Mouse (Mus musculus) brain, embryonic 14.5 days (tissue): ENCODE results near the gene Aldoc. TPM values are rescaled to one million over a fixed set of nuclear protein-coding genes. Genes with fewer than 3 reads are reported as not detected.
A peak's percentile ranks its signal among the peaks of the same experiment; 100 is the strongest.

ENCODE experiments used
- DNase-seq: peaks from one replicate; pipeline ENCODE4 v3.0.0-alpha.2; 2011; ENCODE audit warnings: low read depth
- CTCF ChIP-seq: fragments of 200-500 bp; IDR thresholded peaks from 2 replicates; pipeline ENCODE4 v1.5.1; 2012; ENCODE audit warnings: inconsistent platforms, mild to moderate bottlenecking, moderate library complexity, borderline replicate concordance; ENCODE audit not compliant: insufficient read depth, insufficient read length; ENCODE audit errors: extremely low read depth
- POLR2A ChIP-seq: fragments of 200-500 bp; IDR thresholded peaks from 2 replicates; pipeline ENCODE4 v1.6.1; 2012; ENCODE audit warnings: mild to moderate bottlenecking, inconsistent platforms, borderline replicate concordance; ENCODE audit not compliant: poor library complexity, insufficient read depth, insufficient read length, severe bottlenecking; ENCODE audit errors: extremely low read depth
- polyA plus RNA-seq: library from polyadenylated mRNA; depleted of rRNA; stranded (reverse); fragments of >200 nt; gene quantifications from 2 replicates; pipeline ENCODE4 v1.2.3, GENCODE M21; 2012

Gene Aldoc
- polyA plus RNA-seq, 1 experiment = 126 TPM

DNA sequence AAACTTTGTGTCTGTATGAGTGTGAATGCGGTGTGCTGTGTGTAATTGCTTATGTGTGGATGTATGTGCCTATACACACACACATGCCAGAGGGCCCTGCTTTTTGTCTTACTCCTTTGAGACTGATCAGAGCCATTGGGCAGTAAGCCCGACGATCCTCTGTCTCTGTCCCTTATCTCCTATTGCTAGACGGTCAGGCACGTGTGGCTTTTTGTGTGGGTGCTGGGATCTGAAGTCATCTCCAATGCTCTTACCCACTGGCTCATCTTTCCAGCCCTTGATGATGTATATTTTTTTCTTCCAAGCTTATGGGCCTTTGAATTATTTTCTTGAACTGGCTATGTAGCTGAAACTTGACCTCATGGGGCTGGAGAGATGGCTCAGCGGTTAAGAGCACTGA is 32.1 kb downstream of the Aldoc start:
- TF ChIP-seq CTCF (no peak), POLR2A (no peak)
- DNase-seq = no peak

GRCm38 (mm10) chr11:78355471-78356238 is 32.9 kb downstream of the Aldoc start:
- TF ChIP-seq POLR2A (no peak), CTCF (peak; percentile 86)
- peak; percentile 74 for DNase-seq

DNA sequence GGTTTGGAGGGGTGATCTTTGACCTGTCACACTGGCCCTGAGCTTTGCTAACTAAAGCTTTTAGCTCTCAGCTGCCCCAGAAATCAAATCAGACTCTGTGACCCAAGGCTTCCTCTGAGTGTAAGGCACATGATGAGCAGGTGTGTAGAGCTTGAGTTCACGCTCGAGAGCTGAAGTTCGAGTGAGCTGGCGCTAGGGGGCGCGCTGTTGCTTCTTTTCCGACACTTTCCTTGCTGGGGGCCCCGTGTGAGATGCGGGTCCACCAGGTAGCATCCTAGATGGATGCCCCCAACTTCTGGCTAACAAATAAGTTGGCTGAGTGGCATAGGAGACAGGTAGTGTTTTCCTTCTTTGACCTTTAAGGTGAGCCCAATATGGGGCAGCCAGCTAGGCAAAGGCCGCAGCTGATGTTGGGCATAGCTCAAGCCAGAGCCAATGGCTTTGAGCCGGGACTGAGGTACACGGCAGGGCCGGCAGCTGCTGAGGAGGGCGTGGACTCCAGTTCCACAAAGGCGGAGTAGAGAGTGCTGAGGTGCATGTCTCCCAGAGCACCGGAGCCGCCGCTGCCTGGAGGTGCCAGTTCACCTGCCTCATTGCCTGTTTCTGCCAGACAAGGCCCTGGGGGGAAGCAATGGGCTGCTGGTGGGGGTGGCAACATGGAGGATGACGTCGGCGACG is 35.7 kb downstream of the Aldoc start:
- no peak for DNase-seq
- TF ChIP-seq CTCF (peak; percentile 63), POLR2A (no peak)

- peak; percentile 85 for DNase-seq
- TF ChIP-seq CTCF (peak; percentile 71), POLR2A (no peak)
Observed at GRCm38 (mm10) chr11:78360125-78360788, 37.5 kb downstream of the Aldoc start.

DNA sequence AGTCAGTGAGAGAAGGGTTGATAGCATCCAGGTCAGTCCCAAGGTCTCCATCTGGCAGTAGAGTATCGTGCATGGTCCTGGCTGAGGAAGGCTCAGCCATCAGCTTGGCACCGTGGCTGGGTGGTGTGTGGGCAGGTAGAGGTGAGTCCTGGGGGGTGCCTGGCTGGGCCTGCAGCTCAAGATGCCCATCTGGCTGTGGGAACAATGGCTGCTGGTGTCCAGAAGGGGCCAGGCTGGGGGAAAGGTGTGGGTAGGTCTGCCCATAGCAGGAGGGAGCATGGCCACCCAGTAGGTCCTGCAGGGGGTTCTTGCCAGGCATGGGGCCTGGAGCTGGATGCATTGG is 38.0 kb downstream of the Aldoc start:
- TF ChIP-seq CTCF = no peak
- no peak for TF ChIP-seq POLR2A
- no peak for DNase-seq

GRCm38 (mm10) chr11:78363309-78364007 is 40.7 kb downstream of the Aldoc start:
- no peak for DNase-seq
- TF ChIP-seq POLR2A = no peak
- TF ChIP-seq CTCF = no peak

DNA sequence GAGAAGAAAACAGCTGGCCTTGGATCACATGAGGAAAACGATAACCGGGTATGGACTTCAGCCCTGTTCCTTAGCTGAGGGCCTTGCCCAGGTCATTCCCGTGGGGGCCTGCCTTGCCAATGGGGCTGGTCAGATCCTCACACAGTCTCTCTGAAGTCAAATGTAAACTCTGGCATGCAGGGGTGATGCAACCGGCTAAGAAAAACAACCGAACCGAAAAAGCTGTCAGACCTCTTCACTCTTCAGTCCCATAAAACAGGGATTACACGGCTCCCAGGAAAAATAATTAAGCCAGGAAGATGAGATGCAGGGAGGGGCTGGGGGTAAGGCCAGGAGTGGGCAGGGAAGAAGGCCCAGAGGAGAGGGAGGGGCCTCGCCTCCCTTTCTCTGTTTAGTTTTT is 41.3 kb downstream of the Aldoc start:
- DNase-seq = no peak
- TF ChIP-seq POLR2A (no peak), CTCF (no peak)

- TF ChIP-seq CTCF (no peak), POLR2A (no peak)
Observed at GRCm38 (mm10) chr11:78367456-78368225, 44.9 kb downstream of the Aldoc start.

DNA sequence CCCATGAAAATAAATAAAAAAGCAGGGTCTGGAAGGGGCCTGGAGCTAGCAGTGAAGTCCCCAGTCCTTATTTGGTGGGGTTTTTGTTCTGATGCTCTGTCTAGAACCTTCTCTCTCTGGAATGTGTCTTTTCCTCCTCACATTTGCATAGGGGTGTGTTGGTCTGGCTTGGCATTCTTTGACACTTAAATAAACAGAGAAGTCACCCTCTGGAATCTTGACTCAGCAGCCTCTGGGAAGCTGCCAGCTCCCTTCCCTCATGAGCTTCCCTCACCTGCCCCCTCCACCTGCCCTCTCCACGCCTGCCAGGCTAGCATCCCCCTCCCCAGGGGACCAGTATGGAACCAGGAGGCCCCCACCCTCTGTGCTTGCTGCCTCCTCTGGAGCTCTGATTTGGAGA is 47.6 kb downstream of the Aldoc start:
- no peak for DNase-seq
- no peak for TF ChIP-seq CTCF
- no peak for TF ChIP-seq POLR2A

More at GRCm38 (mm10) chr11:78367456-78368225, 44.9 kb downstream of the Aldoc start:
- no peak for DNase-seq

- DNase-seq = no peak
- TF ChIP-seq CTCF (no peak), POLR2A (no peak)
Observed at GRCm38 (mm10) chr11:78371711-78372110, 48.9 kb downstream of the Aldoc start.
